Mouse (Mus musculus): ENCODE results near the gene Capzb.

DNA sequence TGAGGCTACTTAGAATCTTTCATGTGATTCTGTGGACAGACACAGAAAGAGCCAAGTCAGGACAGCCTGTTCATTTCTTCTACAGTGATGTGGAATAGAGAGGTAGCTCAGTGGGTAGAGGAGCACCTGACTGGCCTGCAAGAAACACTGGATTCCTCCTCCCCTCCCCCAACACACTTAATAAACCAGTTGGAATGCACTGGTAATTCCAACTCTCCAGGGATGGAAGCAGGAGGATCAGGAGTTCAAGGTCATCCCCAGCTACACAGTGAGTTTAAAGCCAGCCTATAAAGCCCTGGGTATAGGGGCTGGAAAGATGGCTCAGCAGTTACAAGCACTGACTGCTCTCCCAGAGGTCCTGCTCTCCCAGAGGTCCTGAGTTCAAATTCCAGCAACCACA lies 10.2 kb upstream of the Capzb start:
- TF ChIP-seq CTCF (IDR thresholded peaks at IDR 0.05) (no peak), EP300 (IDR thresholded peaks at IDR 0.05) (no peak)

Measured in lung, postnatal 0 days (tissue).